Mouse (Mus musculus) heart, postnatal 0 days (tissue): ENCODE results near the gene Pomgnt2.

Experiments used
- CTCF ChIP-seq: IDR thresholded peaks from 2 replicates; pipeline ENCODE4 v1.5.1; 2016; ENCODE audit warnings: antibody characterized with exemption, control low read depth, low read depth
- EP300 ChIP-seq: IDR thresholded peaks from 2 replicates; pipeline ENCODE4 v1.6.1; 2016; ENCODE audit warnings: antibody characterized with exemption, low read depth

GRCm38 (mm10) chr9:122025855-122026590, 29.1 kb upstream of the Pomgnt2 start:
- TF ChIP-seq CTCF (no peak), EP300 (no peak)
